ENCODE assay signal across 19 mouse cellular contexts in genomic region chr9:114701031-114701430, GRCm38 (mm10). TPM values are rescaled to one million over a fixed set of nuclear protein-coding genes. Genes with fewer than 3 reads are reported as not detected.
A peak's percentile ranks its signal among the peaks of the same experiment; 100 is the strongest.
DNase-seq lines count a peak whose midpoint lies in the region; ATAC-seq and TF ChIP-seq lines count a peak whose summit lies in the region.
"Had no signal": no experiment of that assay in that cellular context is flagged by ENCODE, and none has a peak within 500 bp of the region (broad histone marks: within the 10 kb centered on the region; RNA-seq: fewer than 3 reads in every experiment).

No protein-coding gene starts in this region.

- no peaks in the 10 kb centered on the region for H3K27me3 ChIP-seq in lung, postnatal 0 days (replicated peaks; ENCODE audit: insufficient read depth, low read length)
- H3K27me3 ChIP-seq: forebrain, embryonic 13.5 days; heart, embryonic 15.5 days; neural tube, embryonic 12.5 days had no signal

- no peak overlapping the region for H3K27ac ChIP-seq in lung, postnatal 0 days (ENCODE audit: low read length)
- H3K27ac ChIP-seq: forebrain, embryonic 13.5 days; heart, adult 2 months; heart, embryonic 15.5 days; midbrain, embryonic 10.5 days; neural tube, embryonic 12.5 days had no signal

- H3K9me3 ChIP-seq in lung, postnatal 0 days (ENCODE audit: low read length): no peaks in the 10 kb centered on the region
- H3K9me3 ChIP-seq: forebrain, embryonic 13.5 days; heart, embryonic 15.5 days; neural tube, embryonic 12.5 days had no signal

- no peak overlapping the region for H3K4me3 ChIP-seq in lung, postnatal 0 days (ENCODE audit: low read depth, low read length)
- H3K4me3 ChIP-seq: forebrain, embryonic 13.5 days; heart, adult 2 months; heart, embryonic 15.5 days; midbrain, embryonic 10.5 days; neural tube, embryonic 12.5 days had no signal

- ATAC-seq in lung, postnatal 0 days: no peak
- ATAC-seq in CD4-positive, CD25-positive, alpha-beta regulatory T cell, adult 4 months: no peak
- ATAC-seq: forebrain, embryonic 13.5 days; hindbrain, embryonic 16.5 days had no signal

- peaks cover 3% of the 10 kb centered on the region; the same call in 1 of the 2 replicates for H3K36me3 ChIP-seq in lung, postnatal 0 days (ENCODE audit: insufficient read depth, low read length)

- DNase-seq in lung, postnatal 0 days (ENCODE audit: low spot score): peak; percentile 17
- no peak for DNase-seq in lung, postnatal 4 days
- DNase-seq in kidney, adult 9 months: peak; percentile 89
- DNase-seq in kidney, postnatal 25 days: peak; percentile 58 to 72
- DNase-seq in B cell, adult 2 months: no peak
- no peak for DNase-seq in adrenal gland, postnatal 14 days
- DNase-seq: adrenal gland, adult 8-10 months; cerebellum, adult 9-11 months; gastrocnemius, postnatal 10 days; heart, adult 2 months; heart, postnatal 4 days; lung, adult 18-20 months; thymus, postnatal 4 days had no signal

- H3K4me2 ChIP-seq in lung, postnatal 0 days (replicated peaks; ENCODE audit: low read depth, low read length): no peak overlapping the region
- H3K4me2 ChIP-seq: forebrain, embryonic 13.5 days; heart, embryonic 15.5 days; neural tube, embryonic 12.5 days had no signal

- TF ChIP-seq CTCF in lung, postnatal 0 days (IDR thresholded peaks at IDR 0.05): no peak

- 67% methylated on average over 2 of the region's 2 CpGs for WGBS in lung, postnatal 0 days

- no peak for TF ChIP-seq EP300 in lung, postnatal 0 days (IDR thresholded peaks at IDR 0.05)

- no peaks in the 10 kb centered on the region for H3K4me1 ChIP-seq in lung, postnatal 0 days (ENCODE audit: insufficient read depth, low read depth, low read length)
- H3K4me1 ChIP-seq: forebrain, embryonic 13.5 days; midbrain, embryonic 10.5 days; neural tube, embryonic 12.5 days had no signal

- no peak overlapping the region for H3K9ac ChIP-seq in lung, postnatal 0 days (replicated peaks; ENCODE audit: low read depth)
- H3K9ac ChIP-seq: forebrain, embryonic 13.5 days; heart, embryonic 15.5 days; neural tube, embryonic 12.5 days had no signal

RNA-seq across cellular contexts. Expression of gene Dync1li1, which starts 12.4 kb away (rescaled TPM):
- polyA plus RNA-seq in lung, postnatal 0 days (2015; fragmentation: Nextera tagmentation; extraction: Ambion mirVana): 44.5 and 48.1 TPM in 2 replicates
- 10 to 100 TPM; 45.1 to 46.5 TPM for polyA plus RNA-seq in CD4-positive, CD25-positive, alpha-beta regulatory T cell, adult 4 months (2017; shearing (Covaris generic))
- 37.1 and 44.6 TPM in 2 replicates for total RNA-seq in adrenal gland, postnatal 14 days (2021)

RNA-seq across cellular contexts. Expression of gene Cmtm6, which starts 29.9 kb away (rescaled TPM):
- polyA plus RNA-seq in lung, postnatal 0 days (2015; fragmentation: Nextera tagmentation; extraction: Ambion mirVana): 85.5 and 88.8 TPM in 2 replicates
- 10 to 100 TPM; 74.0 to 81.7 TPM for polyA plus RNA-seq in CD4-positive, CD25-positive, alpha-beta regulatory T cell, adult 4 months (2017; shearing (Covaris generic))
- total RNA-seq in adrenal gland, postnatal 14 days (2021): 57.6 and 58.5 TPM in 2 replicates

Comparison
In these comparisons a context has a peak if more than half of its experiments do, and no peak if none do; other contexts are left out.
1. DNase-seq: peak in lung, postnatal 0 days (single experiment), kidney, adult 9 months (single experiment) and kidney, postnatal 25 days (2 of 2); none in lung, postnatal 4 days (0 of 2), B cell, adult 2 months (0 of 2) and adrenal gland, postnatal 14 days (single experiment).